Mouse (Mus musculus): ENCODE results near the gene Snapc4. TPM values are rescaled to one million over a fixed set of nuclear protein-coding genes. Genes with fewer than 3 reads are reported as not detected.

The Snapc4 gene
- total and polyA plus RNA-seq, 3 experiments: 15.3 to 47.1 (median 42.7) TPM

- TF ChIP-seq ZC3H11A (IDR thresholded peaks at IDR 0.05; ENCODE audit: low read depth, low read length): no peak; the same call in 1 of the 2 replicates
- TF ChIP-seq TCF12 (IDR thresholded peaks at IDR 0.05; ENCODE audit: low read depth, low read length): peak; percentile 68
- TF ChIP-seq MAZ (IDR thresholded peaks at IDR 0.05; ENCODE audit: low read depth, low read length): peak; percentile 57; the same call in 1 of the 2 replicates
- peak; percentile 51; the same call in 1 of the 2 replicates for TF ChIP-seq TBP (conservative IDR thresholded peaks at IDR 0.05; ENCODE audit: low read depth, low read length)
- TF ChIP-seq SMC3 (IDR thresholded peaks at IDR 0.05; ENCODE audit: low read depth, low read length): peak; percentile 70
- no peak for TF ChIP-seq CHD1 (IDR thresholded peaks at IDR 0.05; ENCODE audit: low read depth, low read length)
- TF ChIP-seq GABPA (IDR thresholded peaks at IDR 0.05; ENCODE audit: insufficient replicate concordance, low read depth, low read length): peak; percentile 16; the same call in 1 of the 2 replicates
- TF ChIP-seq ZNF384 (IDR thresholded peaks at IDR 0.05; ENCODE audit: low read depth, low read length): peak; percentile 68
- TF ChIP-seq EP300 (IDR thresholded peaks at IDR 0.05; ENCODE audit: low read length): no peak
- no peak for TF ChIP-seq BHLHE40 (IDR thresholded peaks at IDR 0.05; ENCODE audit: low read depth, low read length)
- peak; percentile 11; the same call in 1 of the 2 replicates for TF ChIP-seq MXI1 (IDR thresholded peaks at IDR 0.05; ENCODE audit: low read depth, low read length)
- no peak for TF ChIP-seq MAFK (IDR thresholded peaks at IDR 0.05; ENCODE audit: insufficient replicate concordance, low read length)
- peak; percentile 45; the same call in 1 of the 2 replicates for TF ChIP-seq NELFE (IDR thresholded peaks at IDR 0.05; ENCODE audit: low read depth, low read length)
- no peak for TF ChIP-seq USF1 (IDR thresholded peaks at IDR 0.05; ENCODE audit: low read depth, low read length)
- peak in 1 of 2 experiments; percentile 79; a peak in 2 of 4 replicates for TF ChIP-seq CTCF (conservative IDR thresholded peaks at IDR 0.05 in 1 of 2, IDR thresholded peaks at IDR 0.05 in 1 of 2; ENCODE audit: low read depth in 2 of 2, low read length in 2 of 2)
- TF ChIP-seq JUND (conservative IDR thresholded peaks at IDR 0.05; ENCODE audit: low read depth, low read length): no peak
- peak; percentile 81; the same call in 1 of the 2 replicates for TF ChIP-seq KAT2A (IDR thresholded peaks at IDR 0.05; ENCODE audit: insufficient replicate concordance, low read length)
- TF ChIP-seq RAD21 (IDR thresholded peaks at IDR 0.05; ENCODE audit: low read depth, low read length): peak; percentile 50
Measured at GRCm38 (mm10) chr2:26351358-26352290, 28.8 kb downstream of the Snapc4 start, which contains the start of gene Dnlz (continued).

DNA sequence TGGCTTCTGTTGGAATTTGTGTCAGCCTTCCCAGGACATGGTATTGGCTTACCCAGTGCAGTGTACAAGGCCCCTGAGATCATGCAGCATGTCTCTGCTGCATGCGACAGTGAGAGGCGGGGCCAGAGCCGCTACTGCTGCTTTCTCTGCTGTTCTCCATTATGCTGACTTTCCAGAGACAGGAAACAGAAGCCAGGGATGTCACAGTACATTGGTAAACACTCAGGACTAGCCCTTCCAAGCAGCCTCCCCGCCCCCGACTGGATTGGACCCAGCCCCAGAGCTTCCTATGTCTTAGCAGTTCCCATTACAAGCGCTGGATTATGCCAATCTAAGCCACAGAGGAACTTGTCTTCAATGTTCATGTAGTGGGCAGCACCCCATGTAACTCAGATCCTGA, 32.2 kb downstream of the Snapc4 start:
- TF ChIP-seq BHLHE40 (IDR thresholded peaks at IDR 0.05; ENCODE audit: low read depth, low read length): no peak
- no peak for TF ChIP-seq ETS1 (conservative IDR thresholded peaks at IDR 0.05; ENCODE audit: low read depth, low read length)
- no peak for TF ChIP-seq ZC3H11A (IDR thresholded peaks at IDR 0.05; ENCODE audit: low read depth, low read length)
- H3K27ac ChIP-seq (ENCODE audit: insufficient read depth, low read depth): no peak overlapping the region
- in situ Hi-C loops (cut with MboI; ENCODE audit: low pct_ligation_motif_present, low pct_unique_long_range_greater_than_20kb, low sequenced_read_pairs): no loop called here
- H3K4me2 ChIP-seq (ENCODE audit: insufficient read depth, low read depth, poor library complexity, severe bottlenecking): no peak overlapping the region
- peaks cover 10 to 20% of the 10 kb centered on the region in 2 experiments for H3K4me1 ChIP-seq (ENCODE audit: control insufficient read depth in 1 of 2, insufficient read depth in 2 of 2)
- H3K36me3 ChIP-seq (replicated peaks in 1 of 2; ENCODE audit: control insufficient read depth in 1 of 2, insufficient read depth in 1 of 2, low read length in 1 of 2): peaks cover 22 to 42% of the 10 kb centered on the region in 2 experiments
- no peak overlapping the region for H3K4me3 ChIP-seq (replicated peaks in 1 of 3; ENCODE audit: low read depth in 2 of 3, low read length in 2 of 3, poor library complexity in 1 of 3)
- H3K9ac ChIP-seq (ENCODE audit: insufficient read depth, low read depth): no peak overlapping the region
- no peaks in the 10 kb centered on the region for H3K9me3 ChIP-seq (replicated peaks; ENCODE audit: low read length)
- H3K27me3 ChIP-seq (replicated peaks): no peaks in the 10 kb centered on the region
- DNase-seq (ENCODE audit: extremely low read depth): no peak
- no peaks in the 10 kb centered on the region for H3K79me2 ChIP-seq (replicated peaks; ENCODE audit: control insufficient read depth, extremely low read depth, insufficient read depth, poor library complexity, severe bottlenecking)
- dilution Hi-C loops (cut with MboI; ENCODE audit: extremely low pct_ligation_motif_present, extremely low pct_unique_long_range_greater_than_20kb, low sequenced_read_pairs): no loop called here
